Comparison of ENCODE assay signal across 8 mouse cellular contexts in the genomic region with DNA sequence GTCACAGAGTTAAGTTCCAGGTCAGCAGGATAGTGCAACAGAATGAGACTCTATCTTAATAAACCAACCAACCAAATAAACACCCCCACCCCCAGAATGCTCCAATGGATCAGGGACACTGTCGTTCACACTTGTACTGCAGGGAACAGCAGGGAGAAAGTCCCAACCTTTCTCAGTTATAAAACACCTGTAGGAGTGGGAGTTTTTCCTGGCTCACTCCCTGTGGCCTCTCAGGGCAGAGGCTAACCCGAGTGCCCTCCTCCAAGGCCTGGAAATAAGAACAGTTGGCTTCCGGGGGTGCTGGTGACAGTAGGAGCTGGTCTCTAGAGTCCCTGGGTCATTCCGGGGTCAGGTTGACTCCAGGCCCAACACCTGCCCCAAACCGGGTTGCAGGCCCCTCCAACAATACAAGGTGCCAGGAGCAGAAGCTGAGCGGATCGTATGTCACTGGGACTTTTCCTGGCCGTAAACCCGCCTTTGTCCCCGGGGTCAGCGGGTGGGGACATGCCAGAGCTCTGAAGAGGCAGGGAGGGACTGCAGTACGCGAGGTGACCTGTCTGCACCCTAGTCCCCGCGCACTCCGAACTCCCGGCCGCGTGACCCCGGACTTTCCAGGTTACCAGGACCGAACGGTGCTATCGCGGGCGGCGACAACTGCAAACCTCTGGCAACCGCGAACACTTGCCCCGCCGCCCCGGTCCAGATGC. TPM values are rescaled to one million over a fixed set of nuclear protein-coding genes. Genes with fewer than 3 reads are reported as not detected.
DNase-seq lines count a peak whose midpoint lies in the region; ATAC-seq lines count a peak whose summit lies in the region.

No protein-coding gene starts in this region.

- H3K9ac ChIP-seq in intestine, embryonic 16.5 days (ENCODE audit: low read depth, low read length) = peak overlapping the region; percentile 85
- H3K9ac ChIP-seq in midbrain, embryonic 11.5 days (ENCODE audit: low read length) = peak overlapping the region; percentile 82

- H3K4me1 ChIP-seq in embryonic facial prominence, embryonic 10.5 days = peaks cover 67% of the 10 kb centered on the region
- H3K4me1 ChIP-seq in intestine, embryonic 16.5 days (ENCODE audit: control insufficient read depth, insufficient read depth, low read length) = peaks cover 26% of the 10 kb centered on the region
- peaks cover 46% of the 10 kb centered on the region for H3K4me1 ChIP-seq in midbrain, embryonic 11.5 days (ENCODE audit: control insufficient read depth, insufficient read depth, low read length)

- H3K9me3 ChIP-seq in embryonic facial prominence, embryonic 10.5 days = no peaks in the 10 kb centered on the region
- H3K9me3 ChIP-seq in intestine, embryonic 16.5 days (ENCODE audit: control insufficient read depth, low read length) = no peaks in the 10 kb centered on the region
- H3K9me3 ChIP-seq in midbrain, embryonic 11.5 days (ENCODE audit: control insufficient read depth, low read length) = no peaks in the 10 kb centered on the region

- H3K27me3 ChIP-seq in embryonic facial prominence, embryonic 10.5 days (replicated peaks; ENCODE audit: low read depth, poor library complexity, severe bottlenecking) = no peaks in the 10 kb centered on the region
- no peaks in the 10 kb centered on the region for H3K27me3 ChIP-seq in intestine, embryonic 16.5 days (replicated peaks; ENCODE audit: control insufficient read depth, insufficient read depth, low read length)
- no peaks in the 10 kb centered on the region for H3K27me3 ChIP-seq in midbrain, embryonic 11.5 days (ENCODE audit: control insufficient read depth, insufficient read depth, low read length)

- peak; percentile 69 to 77 for DNase-seq in lung, adult 18-20 months
- DNase-seq in lung, postnatal 4 days = no peak
- no peak for DNase-seq in embryonic facial prominence, embryonic 10.5 days (ENCODE audit: low spot score)
- no peak for DNase-seq in midbrain, embryonic 11.5 days (ENCODE audit: low spot score, missing footprints)
- no peak for DNase-seq in adrenal gland, adult 8-10 months
- no peak for DNase-seq in ovary, postnatal 14 days (ENCODE audit: low spot score)
- DNase-seq in spleen, adult 12 weeks (ENCODE audit: low spot score) = no peak

- H3K36me3 ChIP-seq in embryonic facial prominence, embryonic 10.5 days (replicated peaks) = peaks cover 35% of the 10 kb centered on the region
- H3K36me3 ChIP-seq in intestine, embryonic 16.5 days (ENCODE audit: control insufficient read depth, insufficient read depth, low read length) = peaks cover 5% of the 10 kb centered on the region
- no peaks in the 10 kb centered on the region for H3K36me3 ChIP-seq in midbrain, embryonic 11.5 days (ENCODE audit: control insufficient read depth, insufficient read depth, low read length)

- peak overlapping the region; percentile 89 for H3K27ac ChIP-seq in embryonic facial prominence, embryonic 10.5 days (replicated peaks)
- peak overlapping the region; percentile 90 for H3K27ac ChIP-seq in intestine, embryonic 16.5 days (ENCODE audit: low read length)
- peak overlapping the region; percentile 48; the same call in 1 of the 2 replicates for H3K27ac ChIP-seq in midbrain, embryonic 11.5 days (ENCODE audit: low read depth, low read length)

- peak overlapping the region; percentile 80 for H3K4me3 ChIP-seq in embryonic facial prominence, embryonic 10.5 days
- peak overlapping the region; percentile 70 for H3K4me3 ChIP-seq in intestine, embryonic 16.5 days (ENCODE audit: low read length)
- peak overlapping the region; percentile 79 for H3K4me3 ChIP-seq in midbrain, embryonic 11.5 days (ENCODE audit: low read depth, low read length)

- WGBS in embryonic facial prominence, embryonic 10.5 days = 2% methylated on average over 31 of the region's 31 CpGs
- WGBS in intestine, embryonic 16.5 days = 1% methylated on average over 31 of the region's 31 CpGs
- WGBS in midbrain, embryonic 11.5 days = 2% methylated on average over 31 of the region's 31 CpGs

- H3K4me2 ChIP-seq in intestine, embryonic 16.5 days (ENCODE audit: low read depth, low read length) = peak overlapping the region; percentile 95
- peak overlapping the region; percentile 91 for H3K4me2 ChIP-seq in midbrain, embryonic 11.5 days

- peak; percentile 58 for ATAC-seq in intestine, embryonic 16.5 days
- ATAC-seq in midbrain, embryonic 11.5 days (ENCODE audit: low FRiP score) = peak; percentile 43

RNA-seq across cellular contexts. Expression of a gene that starts 1.1 kb away (rescaled TPM):
- 51.8 and 52.7 TPM in 2 replicates for polyA plus RNA-seq in embryonic facial prominence, embryonic 10.5 days (2016; fragmentation: Nextera tagmentation; extraction: Ambion mirVana)
- polyA plus RNA-seq in intestine, embryonic 16.5 days (2015; fragmentation: Nextera tagmentation; extraction: Ambion mirVana) = 88.3 and 101 TPM in 2 replicates
- 103 and 108 TPM in 2 replicates for polyA plus RNA-seq in midbrain, embryonic 11.5 days (2014; fragmentation: Nextera tagmentation; extraction: Ambion mirVana)
- total RNA-seq in adrenal gland, adult 8-10 months (2022) = 100 to 1,000 TPM; 129 to 163 (median 131) TPM

RNA-seq across cellular contexts. Expression of a gene that starts 14.0 kb away (rescaled TPM):
- 347 and 351 TPM in 2 replicates for polyA plus RNA-seq in embryonic facial prominence, embryonic 10.5 days (2016; fragmentation: Nextera tagmentation; extraction: Ambion mirVana)
- 228 and 246 TPM in 2 replicates for polyA plus RNA-seq in intestine, embryonic 16.5 days (2015; fragmentation: Nextera tagmentation; extraction: Ambion mirVana)
- 305 and 326 TPM in 2 replicates for polyA plus RNA-seq in midbrain, embryonic 11.5 days (2014; fragmentation: Nextera tagmentation; extraction: Ambion mirVana)
- total RNA-seq in adrenal gland, adult 8-10 months (2022) = 100 to 1,000 TPM in 1 of 4 experiments, 10 to 100 TPM in 3; 81.4 to 101 (median 86.6) TPM

RNA-seq across cellular contexts. Expression of a gene that starts 26.8 kb away (rescaled TPM):
- polyA plus RNA-seq in embryonic facial prominence, embryonic 10.5 days (2016; fragmentation: Nextera tagmentation; extraction: Ambion mirVana) = 0.14 TPM in 1 of 2 replicates, not detected in the other
- 3.6 and 3.7 TPM in 2 replicates for polyA plus RNA-seq in intestine, embryonic 16.5 days (2015; fragmentation: Nextera tagmentation; extraction: Ambion mirVana)
- polyA plus RNA-seq in midbrain, embryonic 11.5 days (2014; fragmentation: Nextera tagmentation; extraction: Ambion mirVana) = 0.10 and 0.11 TPM in 2 replicates
- total RNA-seq in adrenal gland, adult 8-10 months (2022) = 1 to 10 TPM; 1.8 to 3.5 (median 3.0) TPM

RNA-seq across cellular contexts. Expression of a gene that starts 39.7 kb away (rescaled TPM):
- polyA plus RNA-seq in embryonic facial prominence, embryonic 10.5 days (2016; fragmentation: Nextera tagmentation; extraction: Ambion mirVana) = 58.7 and 61.7 TPM in 2 replicates
- 37.3 and 52.2 TPM in 2 replicates for polyA plus RNA-seq in intestine, embryonic 16.5 days (2015; fragmentation: Nextera tagmentation; extraction: Ambion mirVana)
- 119 and 138 TPM in 2 replicates for polyA plus RNA-seq in midbrain, embryonic 11.5 days (2014; fragmentation: Nextera tagmentation; extraction: Ambion mirVana)
- 100 to 1,000 TPM; 187 to 329 (median 253) TPM for total RNA-seq in adrenal gland, adult 8-10 months (2022)

RNA-seq across cellular contexts. Expression of a gene that starts 43.1 kb away (rescaled TPM):
- 0.77 and 0.79 TPM in 2 replicates for polyA plus RNA-seq in embryonic facial prominence, embryonic 10.5 days (2016; fragmentation: Nextera tagmentation; extraction: Ambion mirVana)
- polyA plus RNA-seq in intestine, embryonic 16.5 days (2015; fragmentation: Nextera tagmentation; extraction: Ambion mirVana) = 2.9 and 3.0 TPM in 2 replicates
- polyA plus RNA-seq in midbrain, embryonic 11.5 days (2014; fragmentation: Nextera tagmentation; extraction: Ambion mirVana) = 1.2 and 1.3 TPM in 2 replicates
- total RNA-seq in adrenal gland, adult 8-10 months (2022) = 1 to 10 TPM; 1.5 to 4.4 (median 3.2) TPM

Comparison
In these comparisons a context has a peak if more than half of its experiments do, and no peak if none do; other contexts are left out.
1. DNase-seq: peak in lung, adult 18-20 months (2 of 2); none in lung, postnatal 4 days (0 of 2), embryonic facial prominence, embryonic 10.5 days (single experiment), midbrain, embryonic 11.5 days (single experiment), adrenal gland, adult 8-10 months (single experiment), ovary, postnatal 14 days (single experiment) and spleen, adult 12 weeks (single experiment).
2. Peak in every context shown above with its lines, with median percentiles within 50 percentile points of each other: H3K27ac ChIP-seq and H3K4me3 ChIP-seq.